In the genomic region with DNA sequence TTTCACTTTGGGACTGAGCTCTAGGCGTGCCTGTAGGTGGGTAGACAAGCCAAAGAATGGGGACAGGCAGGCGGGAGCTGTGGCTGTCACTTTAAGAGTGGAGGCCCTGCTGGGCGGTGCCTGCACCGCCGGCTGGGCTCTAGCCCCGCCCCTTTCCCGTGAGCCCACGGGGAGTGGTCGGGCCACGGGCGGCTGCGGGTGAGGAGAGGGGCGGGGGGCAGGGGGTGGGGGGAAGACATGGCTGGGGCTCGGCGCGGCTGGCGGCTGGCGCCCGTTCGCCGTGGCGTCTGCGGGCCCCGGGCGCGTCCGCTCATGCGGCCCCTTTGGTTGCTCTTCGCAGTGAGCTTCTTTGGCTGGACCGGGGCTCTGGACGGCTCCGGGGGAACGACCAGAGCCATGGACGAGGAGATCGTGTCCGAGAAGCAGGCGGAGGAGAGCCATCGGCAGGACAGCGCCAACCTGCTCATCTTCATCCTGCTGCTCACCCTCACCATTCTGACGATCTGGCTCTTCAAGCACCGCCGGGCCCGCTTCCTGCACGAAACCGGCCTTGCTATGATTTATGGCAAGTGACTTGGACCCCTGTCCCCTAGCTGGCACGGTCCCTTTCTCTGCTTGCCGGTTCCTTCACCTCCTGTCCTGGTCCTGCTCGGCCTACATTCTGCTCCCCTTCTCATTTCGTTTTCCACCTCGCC, we compare ENCODE assay signal across 8 mouse cellular contexts. TPM values are rescaled to one million over a fixed set of nuclear protein-coding genes. Genes with fewer than 3 reads are reported as not detected.
DNase-seq lines count a peak whose midpoint lies in the region; ATAC-seq and TF ChIP-seq lines count a peak whose summit lies in the region.

Slc9a6 (plus strand) TSS at position 135 of the 695 bp plus-strand sequence.

- peaks cover 9 to 10% of the 10 kb centered on the region in 2 experiments; a peak in 2 of 4 replicates for H3K4me1 ChIP-seq in CH12.LX (ENCODE audit: control insufficient read depth in 1 of 2, insufficient read depth in 2 of 2)
- peaks cover 2% of the 10 kb centered on the region; the same call in 1 of the 2 replicates for H3K4me1 ChIP-seq in brown adipose tissue, adult 24 weeks (ENCODE audit: control insufficient read depth, insufficient read depth, insufficient read length, low read length)
- H3K4me1 ChIP-seq in heart, embryonic 13.5 days, result peaks cover 5% of the 10 kb centered on the region; the same call in 1 of the 2 replicates
- H3K4me1 ChIP-seq in liver, embryonic 15.5 days (replicated peaks), result peaks cover 36% of the 10 kb centered on the region
- H3K4me1 ChIP-seq in neural tube, embryonic 12.5 days, result no peaks in the 10 kb centered on the region
- no peaks in the 10 kb centered on the region for H3K4me1 ChIP-seq in stomach, postnatal 0 days (replicated peaks; ENCODE audit: control insufficient read depth, insufficient read depth)

- no peak within 1 kb of the TSS for H3K27ac ChIP-seq in CH12.LX (ENCODE audit: insufficient read depth, low read depth)
- peak within 1 kb of the TSS; percentile 66 for H3K27ac ChIP-seq in brown adipose tissue, adult 24 weeks (replicated peaks; ENCODE audit: low read depth, low read length)
- H3K27ac ChIP-seq in heart, embryonic 13.5 days (replicated peaks), result peak within 1 kb of the TSS; percentile 69
- peak within 1 kb of the TSS; percentile 53 for H3K27ac ChIP-seq in liver, embryonic 15.5 days (replicated peaks)
- peak within 1 kb of the TSS; percentile 37; the same call in 1 of the 2 replicates for H3K27ac ChIP-seq in neural tube, embryonic 12.5 days
- peak within 1 kb of the TSS; percentile 70 for H3K27ac ChIP-seq in stomach, postnatal 0 days (replicated peaks)

- H3K4me2 ChIP-seq in CH12.LX (ENCODE audit: insufficient read depth, low read depth, poor library complexity, severe bottlenecking), result peak within 1 kb of the TSS; percentile 57
- peak within 1 kb of the TSS; percentile 72 for H3K4me2 ChIP-seq in heart, embryonic 13.5 days
- peak within 1 kb of the TSS; percentile 77 for H3K4me2 ChIP-seq in liver, embryonic 15.5 days
- peak within 1 kb of the TSS; percentile 61 for H3K4me2 ChIP-seq in neural tube, embryonic 12.5 days (replicated peaks)
- peak within 1 kb of the TSS; percentile 58 for H3K4me2 ChIP-seq in stomach, postnatal 0 days (replicated peaks; ENCODE audit: low read depth)

- no peak for TF ChIP-seq RAD21 in CH12.LX (IDR thresholded peaks at IDR 0.05; ENCODE audit: low read depth, low read length)

- no peak for TF ChIP-seq CTCF in CH12.LX (conservative IDR thresholded peaks at IDR 0.05 in 1 of 2, IDR thresholded peaks at IDR 0.05 in 1 of 2; ENCODE audit: low read depth in 2 of 2, low read length in 2 of 2)
- no peak for TF ChIP-seq CTCF in stomach, postnatal 0 days (IDR thresholded peaks at IDR 0.05; ENCODE audit: low read depth)

- no peaks in the 10 kb centered on the region for H3K36me3 ChIP-seq in CH12.LX (replicated peaks in 1 of 2; ENCODE audit: control insufficient read depth in 1 of 2, insufficient read depth in 1 of 2, low read length in 1 of 2)
- no peaks in the 10 kb centered on the region for H3K36me3 ChIP-seq in heart, embryonic 13.5 days
- H3K36me3 ChIP-seq in liver, embryonic 15.5 days (replicated peaks), result no peaks in the 10 kb centered on the region
- H3K36me3 ChIP-seq in neural tube, embryonic 12.5 days, result no peaks in the 10 kb centered on the region
- H3K36me3 ChIP-seq in stomach, postnatal 0 days (ENCODE audit: control insufficient read depth, insufficient read depth, low read length), result no peaks in the 10 kb centered on the region

- H3K9ac ChIP-seq in CH12.LX (ENCODE audit: insufficient read depth, low read depth), result peak within 1 kb of the TSS; percentile 72
- peak within 1 kb of the TSS; percentile 84 for H3K9ac ChIP-seq in heart, embryonic 13.5 days
- peak within 1 kb of the TSS; percentile 58 for H3K9ac ChIP-seq in liver, embryonic 15.5 days
- peak within 1 kb of the TSS; percentile 60 for H3K9ac ChIP-seq in neural tube, embryonic 12.5 days
- peak within 1 kb of the TSS; percentile 67 for H3K9ac ChIP-seq in stomach, postnatal 0 days (ENCODE audit: low read length)

- WGBS in heart, embryonic 13.5 days, result 3% methylated on average over 33 of the region's 50 CpGs
- WGBS in liver, embryonic 15.5 days (ENCODE audit: insufficient replicate concordance), result 9% methylated on average over 48 of the region's 50 CpGs
- WGBS in neural tube, embryonic 12.5 days, result 20% methylated on average over 28 of the region's 50 CpGs
- WGBS in stomach, postnatal 0 days, result 14% methylated on average over 21 of the region's 50 CpGs

- peak within 1 kb of the TSS; percentile 64 to 94 (median 66) for H3K4me3 ChIP-seq in CH12.LX (replicated peaks in 1 of 3; ENCODE audit: low read depth in 2 of 3, low read length in 2 of 3, poor library complexity in 1 of 3)
- peak within 1 kb of the TSS; percentile 93 for H3K4me3 ChIP-seq in brown adipose tissue, adult 24 weeks (ENCODE audit: insufficient read depth, low read depth, low read length)
- peak within 1 kb of the TSS; percentile 70 for H3K4me3 ChIP-seq in heart, embryonic 13.5 days
- H3K4me3 ChIP-seq in liver, embryonic 15.5 days (replicated peaks), result peak within 1 kb of the TSS; percentile 72
- peak within 1 kb of the TSS; percentile 53 for H3K4me3 ChIP-seq in neural tube, embryonic 12.5 days
- H3K4me3 ChIP-seq in stomach, postnatal 0 days (ENCODE audit: low read depth, low read length), result peak within 1 kb of the TSS; percentile 57

- peak; percentile 60 for DNase-seq in CH12.LX (ENCODE audit: extremely low read depth)
- DNase-seq in fibroblast of lung, adult 2 months (ENCODE audit: low read depth), result peak; percentile 22
- DNase-seq in kidney, postnatal 10 days, result peak; percentile 85
- peak; percentile 78 for DNase-seq in stomach, postnatal 0 days (ENCODE audit: low spot score)

- peak; percentile 94 for ATAC-seq in heart, embryonic 13.5 days (ENCODE audit: extremely low read depth, insufficient number of reproducible peaks, low FRiP score, low TSS enrichment)
- ATAC-seq in liver, embryonic 15.5 days (ENCODE audit: insufficient read depth), result peak; percentile 95
- ATAC-seq in neural tube, embryonic 12.5 days (ENCODE audit: low FRiP score, low read depth), result peak; percentile 97
- peak; percentile 91 for ATAC-seq in stomach, postnatal 0 days (ENCODE audit: low FRiP score, low TSS enrichment)

- H3K9me3 ChIP-seq in CH12.LX (replicated peaks; ENCODE audit: low read length), result no peaks in the 10 kb centered on the region
- H3K9me3 ChIP-seq in heart, embryonic 13.5 days, result no peaks in the 10 kb centered on the region
- no peaks in the 10 kb centered on the region for H3K9me3 ChIP-seq in liver, embryonic 15.5 days (replicated peaks)
- H3K9me3 ChIP-seq in neural tube, embryonic 12.5 days, result no peaks in the 10 kb centered on the region
- no peaks in the 10 kb centered on the region for H3K9me3 ChIP-seq in stomach, postnatal 0 days (ENCODE audit: control insufficient read depth, low read length)

- peak; percentile 66 for TF ChIP-seq POLR2A in CH12.LX (IDR thresholded peaks at IDR 0.05; ENCODE audit: low read depth, low read length)

- TF ChIP-seq EP300 in CH12.LX (IDR thresholded peaks at IDR 0.05; ENCODE audit: low read length), result no peak
- TF ChIP-seq EP300 in stomach, postnatal 0 days (optimal IDR thresholded peaks at IDR 0.05), result no peak

- H3K79me2 ChIP-seq in CH12.LX (replicated peaks; ENCODE audit: control insufficient read depth, extremely low read depth, insufficient read depth, poor library complexity, severe bottlenecking), result no peaks in the 10 kb centered on the region

- dilution Hi-C loops in CH12.LX (cut with MboI; ENCODE audit: extremely low pct_ligation_motif_present, extremely low pct_unique_long_range_greater_than_20kb, low sequenced_read_pairs), result no loop called here

- no peaks in the 10 kb centered on the region for H3K27me3 ChIP-seq in CH12.LX (replicated peaks)
- no peaks in the 10 kb centered on the region for H3K27me3 ChIP-seq in heart, embryonic 13.5 days (replicated peaks)
- H3K27me3 ChIP-seq in liver, embryonic 15.5 days, result no peaks in the 10 kb centered on the region
- H3K27me3 ChIP-seq in neural tube, embryonic 12.5 days (replicated peaks), result no peaks in the 10 kb centered on the region
- H3K27me3 ChIP-seq in stomach, postnatal 0 days (ENCODE audit: control insufficient read depth, insufficient read depth, low read length), result no peaks in the 10 kb centered on the region

- in situ Hi-C loops in CH12.LX (cut with MboI; ENCODE audit: low pct_ligation_motif_present, low pct_unique_long_range_greater_than_20kb, low sequenced_read_pairs), result no loop called here

TF ChIP-seq in CH12.LX, 34 proteins besides CTCF, POLR2A, EP300 and RAD21:
- TF ChIP-seq MXI1 (IDR thresholded peaks at IDR 0.05; ENCODE audit: low read depth, low read length), result 0 out of 2 replicates have a peak, but pooled peaks have one; percentile 26
- TF ChIP-seq ZNF384 (IDR thresholded peaks at IDR 0.05; ENCODE audit: low read depth, low read length), result no peak
- TF ChIP-seq SMC3 (IDR thresholded peaks at IDR 0.05; ENCODE audit: low read depth, low read length), result no peak
- 0 out of 2 replicates have a peak, but pooled peaks have one; percentile 53 for TF ChIP-seq TBP (conservative IDR thresholded peaks at IDR 0.05; ENCODE audit: low read depth, low read length)
- TF ChIP-seq TCF12 (IDR thresholded peaks at IDR 0.05; ENCODE audit: low read depth, low read length), result no peak
- peak; percentile 36; the same call in 1 of the 2 replicates for TF ChIP-seq NELFE (IDR thresholded peaks at IDR 0.05; ENCODE audit: low read depth, low read length)
- TF ChIP-seq SIN3A (IDR thresholded peaks at IDR 0.05; ENCODE audit: low read length), result no peak

RNA-seq across cellular contexts. Expression of gene Slc9a6, which starts in this region (rescaled TPM):
- total RNA-seq in CH12.LX (2012; rRNA removed) (6.9 and 7.6 TPM in 2 replicates), CH12.LX (2014; rRNA removed) (5.2 and 5.9 TPM in 2 replicates)
- polyA plus RNA-seq in CH12.LX (2012; ENCODE audit: insufficient read length, low read depth), result 5.3 and 7.3 TPM in 2 replicates
- polyA plus RNA-seq in brown adipose tissue, adult 24 weeks (2012; ENCODE audit: insufficient read depth, insufficient read length, missing spikeins), result 15.4 and 18.2 TPM in 2 replicates
- 5.9 and 6.9 TPM in 2 replicates for polyA plus RNA-seq in heart, embryonic 13.5 days (2015; fragmentation: Nextera tagmentation; extraction: Ambion mirVana)
- polyA plus RNA-seq in liver, embryonic 15.5 days (2015; fragmentation: Nextera tagmentation; extraction: Ambion mirVana), result 2.7 and 3.6 TPM in 2 replicates
- 31.1 and 31.2 TPM in 2 replicates for polyA plus RNA-seq in neural tube, embryonic 12.5 days (2016; fragmentation: Nextera tagmentation; extraction: Ambion mirVana)
- 16.1 and 17.4 TPM in 2 replicates for polyA plus RNA-seq in stomach, postnatal 0 days (2015; fragmentation: Nextera tagmentation; extraction: Ambion mirVana)

Comparison
In these comparisons a context has a peak if more than half of its experiments do, and no peak if none do; other contexts are left out.
1. DNase-seq: peak in every context shown above with its lines; median percentile 85 in kidney, postnatal 10 days; 78 in stomach, postnatal 0 days; 60 in CH12.LX; 22 in fibroblast of lung, adult 2 months.